Mouse (Mus musculus): Measurements from ENCODE around the gene Nav1. TPM values are rescaled to one million over a fixed set of nuclear protein-coding genes. Genes with fewer than 3 reads are reported as not detected.

The Nav1 gene
- polyA plus RNA-seq, 1 experiment from 2014 or later: 1.0 TPM

DNA sequence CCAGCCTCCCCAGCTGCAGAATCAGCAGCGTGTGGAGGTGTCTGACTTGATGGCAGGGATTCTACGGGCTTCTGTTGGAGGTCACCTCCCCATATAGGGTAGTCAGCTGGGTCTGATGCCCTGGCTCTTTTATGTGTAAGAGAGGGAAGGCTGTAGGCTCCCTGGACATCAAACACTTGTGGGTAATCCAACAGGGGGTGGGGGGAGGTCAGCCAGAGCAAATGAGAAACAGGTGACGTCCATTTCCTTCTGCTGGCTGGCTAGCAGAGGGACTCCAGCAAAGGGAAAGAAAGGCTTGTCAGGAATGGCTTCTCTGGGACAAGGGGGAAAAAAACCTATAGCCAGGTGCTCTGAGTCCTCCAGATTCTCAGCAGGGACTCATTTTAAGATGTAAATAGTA, 28.0 kb downstream of the Nav1 start:
- WGBS (ENCODE audit: insufficient replicate concordance): 51% methylated on average over 3 of the region's 3 CpGs
- Histone ChIP-seq H3K9ac (no peak overlapping the region), H3K27ac (replicated peaks) (no peak overlapping the region), H3K9me3 (replicated peaks) (no peaks in the 10 kb centered on the region), H3K4me3 (replicated peaks) (no peak overlapping the region), H3K27me3 (peaks cover 19% of the 10 kb centered on the region), H3K4me1 (replicated peaks) (no peaks in the 10 kb centered on the region), H3K36me3 (replicated peaks) (no peaks in the 10 kb centered on the region), H3K4me2 (no peak overlapping the region)
- ATAC-seq (ENCODE audit: insufficient read depth): no peak

DNA sequence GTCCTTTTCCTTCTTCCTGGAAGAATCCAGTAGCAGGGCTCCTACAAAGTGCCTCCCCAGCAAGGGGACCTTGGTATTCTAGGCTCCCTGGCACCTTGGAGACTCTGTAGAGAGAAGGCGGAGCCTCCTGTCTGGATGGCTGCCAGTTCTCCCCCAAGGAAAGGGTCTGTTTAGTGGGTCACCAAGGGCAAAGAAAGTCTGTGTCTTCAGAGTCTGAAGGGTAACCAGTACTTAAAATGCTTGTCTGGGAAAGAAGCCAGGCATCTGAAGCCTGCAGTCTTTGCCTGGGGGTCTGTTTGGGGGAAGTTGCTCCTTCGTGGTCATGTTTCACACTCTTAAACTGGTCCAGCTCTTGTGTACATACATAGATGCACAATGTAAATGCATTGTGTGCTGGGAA, 29.3 kb downstream of the Nav1 start:
- H3K4me3 ChIP-seq (replicated peaks): no peak overlapping the region
- no peak for ATAC-seq (ENCODE audit: insufficient read depth)
- no peak overlapping the region for H3K4me2 ChIP-seq
- WGBS (ENCODE audit: insufficient replicate concordance): 58% methylated on average over 2 of the region's 2 CpGs
- H3K36me3 ChIP-seq (replicated peaks): no peaks in the 10 kb centered on the region
- H3K4me1 ChIP-seq (replicated peaks): no peaks in the 10 kb centered on the region
- no peaks in the 10 kb centered on the region for H3K9me3 ChIP-seq (replicated peaks)
- H3K27ac ChIP-seq (replicated peaks): no peak overlapping the region
- H3K27me3 ChIP-seq: peaks cover 6% of the 10 kb centered on the region
- no peak overlapping the region for H3K9ac ChIP-seq

DNA sequence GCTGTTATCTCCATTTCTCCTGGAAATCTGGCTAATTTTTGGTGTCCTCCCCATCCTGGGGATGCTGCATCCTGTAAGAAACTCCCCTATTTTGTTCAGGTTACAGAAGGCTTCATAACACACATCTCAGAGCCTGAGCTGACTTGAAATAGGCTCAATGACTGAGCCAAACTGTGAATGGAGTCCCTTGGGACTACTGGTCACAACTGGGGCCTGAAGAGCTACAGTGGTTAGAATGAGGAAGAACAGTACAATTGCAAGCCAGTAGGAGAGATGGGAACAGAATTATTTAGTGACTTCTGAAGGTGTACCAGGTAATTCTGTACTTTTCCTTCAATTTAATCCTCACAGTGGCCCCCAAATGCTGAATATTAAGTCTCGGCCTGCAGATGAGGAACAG, 31.7 kb downstream of the Nav1 start:
- Histone ChIP-seq H3K4me3 (replicated peaks) (no peak overlapping the region), H3K36me3 (replicated peaks) (no peaks in the 10 kb centered on the region), H3K4me2 (no peak overlapping the region), H3K4me1 (replicated peaks) (no peaks in the 10 kb centered on the region), H3K27ac (replicated peaks) (no peak overlapping the region), H3K9ac (no peak overlapping the region), H3K9me3 (replicated peaks) (no peaks in the 10 kb centered on the region), H3K27me3 (no peaks in the 10 kb centered on the region)
- 68% methylated on average over 1 of the region's 1 CpGs for WGBS (ENCODE audit: insufficient replicate concordance)
- ATAC-seq (ENCODE audit: insufficient read depth): no peak

DNA sequence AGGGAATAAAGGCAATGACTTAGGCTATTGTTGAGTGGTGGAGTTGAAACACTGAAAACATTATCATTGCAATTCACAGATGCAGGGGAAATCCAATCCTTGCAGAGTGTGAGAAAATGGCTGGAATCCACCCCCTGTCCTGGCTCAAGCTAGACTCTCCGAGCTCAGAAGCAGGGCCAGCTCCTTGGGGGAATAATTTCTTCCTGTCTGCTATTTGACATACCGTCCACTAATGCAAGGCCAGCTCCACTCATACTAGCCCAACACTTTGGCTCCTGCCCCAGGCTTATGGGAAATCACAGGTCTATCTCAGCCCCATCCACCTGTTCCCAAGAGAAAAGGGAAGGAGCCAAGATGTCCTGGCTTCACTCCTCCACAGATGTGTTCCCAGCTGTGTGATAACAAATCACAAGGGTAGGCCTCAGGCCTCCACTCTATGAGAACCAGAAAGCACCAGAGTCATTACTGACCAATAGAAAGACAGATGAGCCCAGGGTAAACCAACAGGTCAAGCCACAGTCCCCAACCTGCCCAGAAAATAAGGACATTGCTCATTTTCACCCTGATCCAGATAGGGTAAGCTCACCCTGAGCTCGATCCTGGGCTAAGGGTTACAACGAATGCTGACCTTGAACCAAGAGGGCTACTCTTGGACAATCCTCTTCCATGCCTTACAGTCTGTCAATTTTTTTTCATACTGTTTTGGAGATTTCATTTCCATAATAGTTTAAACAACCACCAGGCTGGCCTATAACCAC, 32.5 kb downstream of the Nav1 start:
- Histone ChIP-seq H3K4me3 (replicated peaks) (no peak overlapping the region), H3K27me3 (no peaks in the 10 kb centered on the region), H3K4me2 (no peak overlapping the region), H3K9ac (no peak overlapping the region), H3K4me1 (replicated peaks) (no peaks in the 10 kb centered on the region), H3K9me3 (replicated peaks) (no peaks in the 10 kb centered on the region), H3K36me3 (replicated peaks) (no peaks in the 10 kb centered on the region), H3K27ac (replicated peaks) (no peak overlapping the region)
- WGBS (ENCODE audit: insufficient replicate concordance): 54% methylated on average over 4 of the region's 4 CpGs
- ATAC-seq (ENCODE audit: insufficient read depth): no peak

DNA sequence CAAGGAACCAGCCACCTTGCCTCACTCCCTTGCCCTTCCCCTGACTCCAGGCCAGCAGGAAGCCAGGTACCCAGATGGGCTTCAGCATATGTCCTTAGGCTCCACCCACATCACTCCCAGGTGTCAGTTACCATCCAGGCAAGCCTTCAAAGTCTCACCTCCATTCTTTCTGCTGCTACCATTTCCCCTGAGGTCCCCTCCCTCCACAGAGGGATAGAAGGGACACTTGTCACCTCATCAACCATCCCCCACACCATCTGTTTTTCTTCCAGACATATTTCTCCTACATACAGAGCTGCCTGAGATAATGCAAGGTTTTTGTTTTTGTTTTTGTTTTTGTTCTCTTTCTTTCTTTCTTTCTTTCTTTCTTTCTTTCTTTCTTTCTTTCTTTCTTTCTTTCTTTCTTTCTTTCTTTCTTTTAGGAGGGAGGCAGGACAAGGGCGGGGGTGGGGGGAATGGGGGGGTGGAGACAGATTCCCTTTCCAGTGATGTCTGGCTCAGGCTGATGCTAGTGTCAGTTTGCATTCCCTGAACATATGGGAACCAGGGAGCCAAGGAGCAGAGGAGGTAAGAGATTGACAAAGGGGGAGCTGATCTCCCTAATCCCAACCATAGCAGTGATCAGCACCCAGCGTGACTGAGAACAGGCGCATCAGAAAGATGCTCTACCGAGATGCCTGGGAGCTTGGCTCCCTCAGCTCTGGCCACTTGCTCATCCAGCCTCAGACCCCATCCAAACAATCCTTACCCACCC, 34.8 kb downstream of the Nav1 start:
- no peaks in the 10 kb centered on the region for H3K36me3 ChIP-seq (replicated peaks)
- no peaks in the 10 kb centered on the region for H3K4me1 ChIP-seq (replicated peaks)
- H3K9me3 ChIP-seq (replicated peaks): no peaks in the 10 kb centered on the region
- no peak overlapping the region for H3K4me3 ChIP-seq (replicated peaks)
- H3K4me2 ChIP-seq: no peak overlapping the region
- H3K27ac ChIP-seq (replicated peaks): no peak overlapping the region
- ATAC-seq (ENCODE audit: insufficient read depth): no peak
- WGBS (ENCODE audit: insufficient replicate concordance): 74% methylated on average over 4 of the region's 4 CpGs
- no peak overlapping the region for H3K9ac ChIP-seq
- H3K27me3 ChIP-seq: no peaks in the 10 kb centered on the region

DNA sequence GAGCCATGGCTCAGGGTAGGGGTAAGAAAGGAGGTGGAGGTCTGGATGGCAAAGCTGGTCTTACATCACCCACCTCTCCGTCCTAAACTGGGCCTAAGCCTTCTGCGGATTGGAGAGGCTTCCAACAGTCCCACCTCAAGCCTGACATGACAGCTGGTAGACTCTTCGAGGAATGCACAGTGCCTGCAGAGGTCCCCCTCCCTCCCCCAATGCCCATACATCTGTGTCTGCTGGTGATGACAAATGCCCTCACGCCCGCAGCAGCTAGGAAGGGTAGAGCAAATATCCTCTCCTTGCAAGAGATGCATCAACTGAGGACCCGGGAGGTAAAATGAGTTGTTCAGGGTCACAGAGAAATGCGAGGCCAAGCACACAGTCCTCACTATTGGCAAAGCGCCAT, 39.0 kb downstream of the Nav1 start:
- no peak overlapping the region for H3K9ac ChIP-seq
- H3K4me3 ChIP-seq (replicated peaks): no peak overlapping the region
- no peak overlapping the region for H3K27ac ChIP-seq (replicated peaks)
- H3K9me3 ChIP-seq (replicated peaks): no peaks in the 10 kb centered on the region
- ATAC-seq (ENCODE audit: insufficient read depth): no peak
- H3K4me2 ChIP-seq: no peak overlapping the region
- 65% methylated on average over 8 of the region's 8 CpGs for WGBS (ENCODE audit: insufficient replicate concordance)
- H3K36me3 ChIP-seq (replicated peaks): no peaks in the 10 kb centered on the region
- H3K4me1 ChIP-seq (replicated peaks): peaks cover 4% of the 10 kb centered on the region
- H3K27me3 ChIP-seq: no peaks in the 10 kb centered on the region

DNA sequence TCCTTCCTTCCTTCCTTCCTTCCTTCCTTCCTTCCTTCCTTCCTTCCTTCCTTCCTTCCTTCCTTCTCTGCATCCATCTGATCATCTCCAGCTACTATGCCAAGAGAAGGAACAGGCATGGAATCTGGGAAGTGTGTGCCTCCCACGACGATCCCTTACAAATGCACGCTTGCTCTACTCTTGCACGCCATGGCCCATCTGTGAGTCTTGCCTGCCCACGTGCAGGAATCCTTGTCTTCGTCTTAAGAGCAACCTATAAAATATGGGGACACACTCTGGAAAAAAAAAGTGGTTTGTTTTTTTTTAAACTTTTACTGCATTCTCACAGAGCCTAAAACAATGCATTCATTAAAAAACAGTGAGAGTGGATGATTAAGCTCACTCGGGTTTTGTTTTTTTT, 40.5 kb downstream of the Nav1 start:
- H3K4me3 ChIP-seq (replicated peaks): no peak overlapping the region
- no peaks in the 10 kb centered on the region for H3K27me3 ChIP-seq
- H3K27ac ChIP-seq (replicated peaks): no peak overlapping the region
- no peak overlapping the region for H3K4me2 ChIP-seq
- WGBS (ENCODE audit: insufficient replicate concordance): 71% methylated on average over 7 of the region's 7 CpGs
- peaks cover 5% of the 10 kb centered on the region for H3K4me1 ChIP-seq (replicated peaks)
- no peak for ATAC-seq (ENCODE audit: insufficient read depth)
- H3K36me3 ChIP-seq (replicated peaks): no peaks in the 10 kb centered on the region
- no peaks in the 10 kb centered on the region for H3K9me3 ChIP-seq (replicated peaks)
- no peak overlapping the region for H3K9ac ChIP-seq

DNA sequence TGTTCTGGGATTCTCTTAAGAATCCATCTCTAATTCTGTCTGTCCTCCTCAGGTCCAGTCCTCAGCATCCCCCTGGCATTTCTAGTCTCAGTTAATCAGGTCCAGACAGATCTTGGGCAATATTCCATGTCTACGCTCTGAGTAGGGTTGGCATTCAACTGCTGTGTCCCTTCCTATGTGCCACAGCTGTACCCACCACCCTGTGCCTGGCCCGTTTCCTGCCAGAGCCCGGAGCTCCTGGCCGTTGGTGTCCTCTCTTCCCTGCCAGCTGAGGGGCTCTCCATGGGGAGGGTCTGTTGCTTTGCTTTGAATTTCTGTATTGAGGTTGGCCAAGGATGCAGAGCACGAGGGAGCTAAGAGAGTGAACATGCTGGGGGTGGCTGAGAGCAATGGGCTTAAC, 41.3 kb downstream of the Nav1 start:
- H3K4me2 ChIP-seq: no peak overlapping the region
- ATAC-seq (ENCODE audit: insufficient read depth): no peak

DNA sequence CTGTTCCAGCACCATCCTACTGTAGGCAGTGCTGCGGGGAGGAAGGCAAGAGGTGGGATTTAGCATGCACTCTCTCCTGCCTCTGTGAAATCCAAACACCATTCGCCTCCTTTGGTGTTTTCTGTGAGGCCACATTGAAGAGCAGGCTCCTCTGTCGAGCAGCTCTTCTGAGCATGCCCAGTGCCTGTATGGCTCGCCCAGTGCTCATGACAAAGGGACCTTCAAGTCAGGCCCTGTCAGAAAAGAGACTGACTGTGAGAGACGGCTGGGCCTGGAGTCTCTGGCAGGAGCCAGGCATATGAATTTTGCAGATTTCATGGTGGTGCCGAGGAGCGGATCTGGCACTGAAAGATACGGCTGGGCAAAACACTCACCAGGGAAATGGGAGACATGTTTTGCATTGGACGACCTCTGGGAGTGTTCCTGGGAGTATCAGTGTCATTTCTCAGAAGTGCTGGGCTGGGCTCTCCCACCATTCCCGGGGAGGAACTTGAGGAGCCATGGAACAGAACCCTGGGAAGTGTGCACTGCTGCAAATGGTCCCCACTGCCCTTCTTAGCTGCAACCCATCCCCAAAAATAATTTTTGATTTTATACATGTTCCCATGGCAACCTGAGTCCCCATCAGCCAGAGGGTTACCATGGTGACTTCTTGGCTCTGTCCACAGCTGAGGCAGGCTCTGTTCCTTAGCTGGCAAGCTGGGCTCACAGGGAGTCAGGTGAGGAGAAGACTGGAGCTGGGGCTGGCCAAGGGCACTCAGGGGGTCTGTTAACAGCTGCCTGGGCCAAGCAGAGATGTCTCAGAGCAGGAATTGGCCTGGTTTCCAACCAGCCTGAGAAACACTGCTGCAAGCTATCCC, 42.2 kb downstream of the Nav1 start:
- Histone ChIP-seq H3K9me3 (replicated peaks) (no peaks in the 10 kb centered on the region), H3K36me3 (replicated peaks) (no peaks in the 10 kb centered on the region), H3K27ac (replicated peaks) (no peak overlapping the region), H3K9ac (no peak overlapping the region), H3K4me1 (replicated peaks) (peaks cover 5% of the 10 kb centered on the region), H3K4me3 (replicated peaks) (no peak overlapping the region), H3K27me3 (no peaks in the 10 kb centered on the region), H3K4me2 (no peak overlapping the region)
- 57% methylated on average over 10 of the region's 10 CpGs for WGBS (ENCODE audit: insufficient replicate concordance)
- no peak for ATAC-seq (ENCODE audit: insufficient read depth)

More for the DNA sequence above, 41.3 kb downstream of the Nav1 start:
- Histone ChIP-seq H3K9me3 (replicated peaks) (no peaks in the 10 kb centered on the region), H3K9ac (no peak overlapping the region), H3K27ac (replicated peaks) (no peak overlapping the region), H3K36me3 (replicated peaks) (no peaks in the 10 kb centered on the region), H3K27me3 (no peaks in the 10 kb centered on the region), H3K4me1 (replicated peaks) (peaks cover 5% of the 10 kb centered on the region), H3K4me3 (replicated peaks) (no peak overlapping the region)
- WGBS (ENCODE audit: insufficient replicate concordance): 69% methylated on average over 5 of the region's 5 CpGs

DNA sequence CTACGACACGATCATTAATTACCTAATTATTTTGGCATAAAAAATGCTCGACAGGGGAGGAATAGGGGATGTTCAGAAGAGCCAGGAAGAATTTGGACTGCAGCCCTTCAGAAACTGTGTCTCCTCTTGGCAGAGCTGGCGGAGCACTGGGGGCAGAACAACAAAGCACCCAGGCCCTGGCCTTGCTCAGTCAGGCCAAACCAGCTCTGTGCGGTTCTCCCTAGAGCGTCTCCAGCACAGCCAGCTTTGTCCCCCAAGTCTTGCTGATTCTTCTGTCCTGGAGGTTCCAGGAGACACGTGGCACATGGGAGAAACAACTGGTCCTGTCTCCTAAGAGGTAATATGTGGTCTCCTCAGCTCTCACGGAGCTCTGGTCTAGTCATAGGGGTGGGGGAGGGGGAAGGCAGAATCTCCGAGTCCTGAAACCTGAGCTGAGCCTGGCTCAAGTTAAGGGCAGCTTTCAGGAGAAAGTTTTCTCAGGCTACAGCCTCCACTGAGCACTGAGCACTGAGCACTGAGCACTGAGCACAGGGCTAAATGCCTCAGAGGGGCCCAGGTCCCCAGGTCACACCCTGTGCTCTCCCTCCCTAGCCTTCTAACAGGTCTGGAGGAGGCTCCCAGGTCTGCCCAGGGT, 43.2 kb downstream of the Nav1 start:
- ATAC-seq (ENCODE audit: insufficient read depth): no peak
- no peak overlapping the region for H3K4me2 ChIP-seq
- peaks cover 5% of the 10 kb centered on the region for H3K4me1 ChIP-seq (replicated peaks)
- H3K9me3 ChIP-seq (replicated peaks): no peaks in the 10 kb centered on the region
- no peak overlapping the region for H3K27ac ChIP-seq (replicated peaks)
- H3K4me3 ChIP-seq (replicated peaks): no peak overlapping the region
- no peaks in the 10 kb centered on the region for H3K27me3 ChIP-seq
- 56% methylated on average over 9 of the region's 9 CpGs for WGBS (ENCODE audit: insufficient replicate concordance)
- no peaks in the 10 kb centered on the region for H3K36me3 ChIP-seq (replicated peaks)
- no peak overlapping the region for H3K9ac ChIP-seq

All from liver, embryonic 15.5 days (tissue).